Mouse (Mus musculus) hindbrain, embryonic 14.5 days (tissue): ENCODE measurements around the gene Gfpt2. TPM values are rescaled to one million over a fixed set of nuclear protein-coding genes. Genes with fewer than 3 reads are reported as not detected.

Experiments used
- microRNA-seq: library from miRNA; unstranded; fragments of <30 nt; microRNA quantifications from one replicate; pipeline ENCODE4, GENCODE M21; 2016
- polyA plus RNA-seq: library from polyadenylated mRNA; unstranded; fragments of >200 nt; fragmentation: Nextera tagmentation; extraction: Ambion mirVana; gene quantifications from 2 replicates; pipeline ENCODE4 v1.2.1, GENCODE M21; 2014

Gene Gfpt2
- polyA plus RNA-seq, 1 experiment from 2014 or later, result 4.9 TPM

Small RNA genes lying within 50 kb of the gene (microRNA-seq; reads per million reads assigned to microRNA genes)
- gene Gm23813, result not detected

Other genes starting within 250 kb of the Gfpt2 start
- not detected in 2 replicates for gene Olfr1380, start 237.3 kb upstream of the Gfpt2 start, polyA plus RNA-seq
- 2.2 and 2.8 TPM in 2 replicates for gene Flt4, start 184.9 kb upstream of the Gfpt2 start, polyA plus RNA-seq
- gene Scgb3a1, start 130.6 kb upstream of the Gfpt2 start, polyA plus RNA-seq, result not detected in 2 replicates
- 40.1 and 42.1 TPM in 2 replicates for gene Cnot6, start 81.5 kb upstream of the Gfpt2 start, polyA plus RNA-seq
- 86.6 and 94.9 TPM in 2 replicates for gene Mapk9, start 52.6 kb downstream of the Gfpt2 start, polyA plus RNA-seq
- 31.7 and 35.3 TPM in 2 replicates for gene Rasgef1c, start 107.7 kb downstream of the Gfpt2 start, polyA plus RNA-seq
- 72.0 and 78.1 TPM in 2 replicates for gene Rnf130, start 231.2 kb downstream of the Gfpt2 start, polyA plus RNA-seq